Mouse (Mus musculus) heart, postnatal 0 days (tissue): ENCODE data around the gene A630023A22Rik.

Experiments
- CTCF ChIP-seq: IDR thresholded peaks from 2 replicates; pipeline ENCODE4 v1.5.1; 2016; ENCODE audit warnings: antibody characterized with exemption, control low read depth, low read depth
- EP300 ChIP-seq: IDR thresholded peaks from 2 replicates; pipeline ENCODE4 v1.6.1; 2016; ENCODE audit warnings: antibody characterized with exemption, low read depth

DNA sequence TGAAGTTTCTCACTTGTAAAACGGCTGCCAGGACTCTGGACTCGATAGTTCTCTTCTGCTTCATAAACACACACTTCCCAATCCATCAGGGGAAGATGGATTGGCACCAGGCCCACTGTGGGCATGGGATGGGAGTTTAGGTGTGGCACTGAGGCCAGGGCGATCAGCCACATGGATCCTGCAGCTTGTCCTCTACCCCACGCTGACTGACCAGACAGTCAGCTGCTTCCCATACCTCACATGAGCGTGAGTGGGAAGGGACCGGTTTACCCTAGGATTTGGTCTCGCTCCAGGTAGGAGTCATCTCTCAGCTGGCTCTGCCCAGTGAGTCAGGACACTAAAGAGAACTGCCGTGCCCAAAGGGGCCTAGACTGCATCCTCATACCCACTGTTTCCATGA, 12.8 kb downstream of the A630023A22Rik start:
- TF ChIP-seq EP300 (no peak), CTCF (no peak)
